Mouse (Mus musculus): ENCODE data around the gene Setd1a. TPM values are rescaled to one million over a fixed set of nuclear protein-coding genes. Genes with fewer than 3 reads are reported as not detected.
A peak's percentile ranks its signal among the peaks of the same experiment; 100 is the strongest.
"Not testable (repeated sequence)": the region's sequence is repeated elsewhere in the genome, so short reads cannot be mapped to it uniquely, and the experiment has no call there.

Setd1a gene
- 10 to 100 TPM; 40.0 to 53.4 TPM for total RNA-seq (2021)

GRCm38 (mm10) chr7:127776426-127776825, at the start of gene Setd1a:
Gene Setd1a (plus strand): TSS chr7:127776670.
- peak; percentile 86 for DNase-seq (ENCODE audit: low spot score in 2 of 2)
- intact Hi-C loops (cut with DNase I), result loop anchor here (5.0 kb wide), 1 partner anchor 161 kb away; no protein-coding TSS in a partner anchor

- DNase-seq (ENCODE audit: low spot score in 2 of 2), result no peak
- intact Hi-C loops (cut with DNase I), result no loop called here
These were observed 48.6 kb upstream of the Setd1a start for GRCm38 (mm10) chr7:127727898-127728297.

- DNase-seq (ENCODE audit: low spot score in 2 of 2), result no peak
- intact Hi-C loops (cut with DNase I), result no loop called here
These were observed 46.3 kb upstream of the Setd1a start for GRCm38 (mm10) chr7:127730170-127730569.

- DNase-seq (ENCODE audit: low spot score in 2 of 2), result not testable (repeated sequence)
These were observed 44.4 kb upstream of the Setd1a start, which contains the start of gene Ctf2 for GRCm38 (mm10) chr7:127732066-127732465. Gene Ctf2 (minus strand): TSS chr7:127732166.

DNA sequence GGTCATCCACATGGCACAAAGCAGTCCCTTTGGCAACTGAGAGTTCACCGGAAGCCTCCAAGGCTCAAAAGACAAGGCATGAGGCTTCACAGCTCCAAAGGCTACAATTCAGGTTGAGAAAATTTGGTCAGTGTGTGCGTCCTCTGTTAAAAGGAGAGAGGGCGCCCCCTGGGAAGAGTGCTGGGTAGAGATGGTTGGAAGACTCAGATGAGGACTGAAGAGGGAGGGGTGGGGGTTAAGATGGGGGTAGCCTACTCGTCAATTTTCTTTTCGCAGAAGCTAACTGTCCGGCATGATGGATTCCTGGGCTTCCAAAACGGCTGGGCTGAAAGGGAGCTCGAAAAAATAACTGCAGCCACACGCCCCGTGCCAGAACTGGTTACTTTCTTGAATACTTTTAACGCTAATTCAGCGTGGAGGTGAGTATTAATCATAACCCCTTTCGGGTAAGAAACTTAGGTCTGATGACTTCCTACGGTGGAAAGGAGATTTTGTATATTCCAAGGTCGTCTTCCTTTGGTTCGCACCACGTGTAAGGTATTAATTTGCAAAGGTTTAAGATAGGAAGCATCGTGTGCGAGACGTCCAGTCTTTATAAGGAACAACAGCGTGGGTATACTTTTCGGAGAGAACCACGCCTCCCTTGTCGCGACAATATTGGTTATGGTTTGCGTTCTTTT, 32.0 kb upstream of the Setd1a start, which contains the start of gene Fbxl19:
TSS of gene Fbxl19 (plus strand) at position 178 of the 680 bp plus-strand sequence.
- intact Hi-C loops (cut with DNase I), result loop anchor here (1.0 to 5.0 kb wide), 3 partner anchors 33 to 67 kb away; partner anchors contain the start of gene Bcl7c
- DNase-seq (ENCODE audit: low spot score in 2 of 2), result peak in 1 of 2 experiments; percentile 70

More at GRCm38 (mm10) chr7:127732066-127732465, 44.4 kb upstream of the Setd1a start, which contains the start of gene Ctf2:
- intact Hi-C loops (cut with DNase I), result not testable (repeated sequence)

- intact Hi-C loops (cut with DNase I), result loop anchor here (1.0 kb wide), 1 partner anchor 32 kb away; no protein-coding TSS in a partner anchor
- peak; percentile 93 to 94 for DNase-seq (ENCODE audit: low spot score in 2 of 2)
These were observed 31.2 kb upstream of the Setd1a start for GRCm38 (mm10) chr7:127745251-127745651.

DNA sequence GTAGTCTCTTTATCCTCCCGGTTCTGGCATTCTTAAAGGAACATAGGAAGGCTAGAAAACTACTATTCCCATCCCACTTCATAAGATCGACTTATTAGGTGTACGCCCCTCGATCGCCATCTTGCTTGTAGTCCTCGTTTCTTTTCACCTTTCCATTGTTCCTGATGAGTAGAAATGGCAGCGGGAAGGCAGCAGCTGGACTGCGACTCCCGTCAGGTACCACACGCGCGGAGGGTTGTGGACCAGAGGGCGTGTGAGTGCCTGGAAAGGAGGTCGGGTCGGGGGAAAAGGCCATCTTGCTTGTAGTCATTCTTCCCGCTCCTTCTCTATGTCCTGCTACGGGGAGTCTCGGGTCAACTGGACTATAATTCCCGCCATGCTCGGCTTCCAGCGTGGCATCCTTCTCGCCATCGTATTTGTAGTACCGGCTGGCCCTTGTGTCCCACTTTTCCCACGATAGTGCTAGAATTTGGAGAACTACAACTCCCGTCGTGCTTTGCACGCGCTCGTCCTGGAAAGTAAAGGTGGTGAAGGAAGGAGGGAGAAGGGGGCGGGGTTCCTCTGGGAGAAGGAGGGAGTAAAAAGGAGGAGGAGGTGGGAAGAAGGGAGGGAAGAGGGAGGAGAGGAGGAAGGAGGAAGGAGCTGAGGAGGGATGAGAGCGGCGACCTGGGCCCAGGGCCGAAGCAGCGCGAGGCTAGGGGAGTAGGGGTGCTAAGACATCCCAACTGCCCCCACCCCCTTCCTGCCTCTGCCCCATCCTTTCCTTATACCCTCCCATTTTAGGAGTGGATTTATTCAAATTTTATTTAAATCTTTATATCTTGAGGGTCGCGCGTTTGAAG, 30.6 kb upstream of the Setd1a start:
- peak; percentile 96 to 98 for DNase-seq (ENCODE audit: low spot score in 2 of 2)
- intact Hi-C loops (cut with DNase I), result loop anchor here (1.0 kb wide), 1 partner anchor 31 kb away; no protein-coding TSS in a partner anchor

- no peak for DNase-seq (ENCODE audit: low spot score in 2 of 2)
- intact Hi-C loops (cut with DNase I), result no loop called here
These were observed 29.7 kb upstream of the Setd1a start for GRCm38 (mm10) chr7:127746494-127747491.

GRCm38 (mm10) chr7:127747559-127748234, 28.8 kb upstream of the Setd1a start:
- DNase-seq (ENCODE audit: low spot score in 2 of 2), result no peak
- intact Hi-C loops (cut with DNase I), result no loop called here

DNA sequence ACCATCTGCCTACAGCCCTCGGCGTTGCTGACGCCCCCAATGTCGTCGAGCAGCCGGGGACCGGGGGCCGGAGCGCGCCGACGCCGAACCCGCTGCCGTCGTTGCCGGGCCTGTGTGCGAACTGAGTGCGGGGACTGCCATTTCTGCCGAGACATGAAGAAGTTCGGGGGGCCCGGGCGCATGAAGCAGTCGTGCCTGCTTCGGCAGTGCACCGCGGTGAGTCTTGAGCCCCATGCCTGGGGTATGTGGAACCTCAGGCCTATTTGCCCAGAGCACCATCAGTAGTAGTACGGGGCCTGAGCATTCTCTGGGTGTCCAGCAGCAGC, 28.3 kb upstream of the Setd1a start:
- no peak for DNase-seq (ENCODE audit: low spot score in 2 of 2)
- intact Hi-C loops (cut with DNase I), result no loop called here

GRCm38 (mm10) chr7:127750131-127751127, 26.0 kb upstream of the Setd1a start:
- intact Hi-C loops (cut with DNase I), result no loop called here
- peak in 1 of 2 experiments; percentile 66 for DNase-seq (ENCODE audit: low spot score in 2 of 2)

- no peak for DNase-seq (ENCODE audit: low spot score in 2 of 2)
- intact Hi-C loops (cut with DNase I), result no loop called here
These were observed 24.9 kb upstream of the Setd1a start for GRCm38 (mm10) chr7:127751619-127752018.

GRCm38 (mm10) chr7:127752069-127752468, 24.4 kb upstream of the Setd1a start:
- intact Hi-C loops (cut with DNase I), result no loop called here
- no peak for DNase-seq (ENCODE audit: low spot score in 2 of 2)

- DNase-seq (ENCODE audit: low spot score in 2 of 2), result no peak
- intact Hi-C loops (cut with DNase I), result no loop called here
These were observed 23.3 kb upstream of the Setd1a start for GRCm38 (mm10) chr7:127753158-127753557.

- intact Hi-C loops (cut with DNase I), result no loop called here
- no peak for DNase-seq (ENCODE audit: low spot score in 2 of 2)
These were observed 22.7 kb upstream of the Setd1a start for GRCm38 (mm10) chr7:127753741-127754140.

DNA sequence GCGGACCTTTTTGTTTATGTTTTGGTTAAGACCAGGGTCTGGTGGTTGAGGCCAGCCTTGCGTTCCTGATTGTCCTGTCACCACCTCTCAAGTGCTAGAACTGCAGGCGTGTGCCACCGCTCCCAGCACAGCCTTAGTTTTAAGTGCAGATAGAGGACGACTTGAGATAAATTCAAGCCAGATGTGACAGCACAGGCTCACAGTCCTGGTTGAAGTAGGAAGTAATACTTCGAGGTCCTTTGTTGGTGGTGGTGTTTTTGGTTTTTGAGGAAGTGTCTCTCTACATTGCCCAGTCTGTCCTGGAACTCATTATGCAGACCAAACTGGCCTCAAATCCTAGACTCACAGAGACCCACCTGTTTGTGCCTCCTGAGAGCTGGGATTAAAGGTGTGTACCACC, 16.8 kb upstream of the Setd1a start:
- DNase-seq (ENCODE audit: low spot score in 2 of 2), result no peak
- intact Hi-C loops (cut with DNase I), result no loop called here

GRCm38 (mm10) chr7:127760478-127760877, 16.0 kb upstream of the Setd1a start:
- DNase-seq (ENCODE audit: low spot score in 2 of 2), result no peak
- intact Hi-C loops (cut with DNase I), result no loop called here

DNA sequence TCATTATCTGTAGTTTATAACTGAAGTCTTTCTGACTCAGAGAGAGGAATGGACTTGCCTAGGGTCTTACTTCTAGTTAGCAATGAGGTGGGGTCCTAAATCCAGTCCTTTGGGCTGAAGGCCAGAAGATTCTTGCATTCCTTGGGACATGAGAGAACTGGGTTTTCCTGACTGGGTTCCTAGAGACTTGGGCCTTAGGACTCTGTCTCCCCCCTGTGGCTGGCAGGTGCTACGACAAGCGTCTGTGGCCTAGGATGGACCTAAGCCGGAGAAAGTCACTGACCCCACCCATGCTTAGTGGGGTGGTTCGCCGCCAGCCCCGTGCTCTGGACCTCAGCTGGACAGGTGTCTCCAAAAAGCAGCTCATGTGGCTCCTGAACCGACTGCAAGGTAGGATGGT, 15.4 kb upstream of the Setd1a start:
- intact Hi-C loops (cut with DNase I), result no loop called here
- DNase-seq (ENCODE audit: low spot score in 2 of 2), result no peak

All from left cerebral cortex, postnatal 36 days (tissue).